Mouse (Mus musculus): ENCODE measurements around the gene Cntn5. TPM values are rescaled to one million over a fixed set of nuclear protein-coding genes. Genes with fewer than 3 reads are reported as not detected.

Gene Cntn5
- under 1 TPM; 0.04 to 0.15 TPM for polyA plus RNA-seq (2012; fragmentation: generic; extraction: Trizol)

DNA sequence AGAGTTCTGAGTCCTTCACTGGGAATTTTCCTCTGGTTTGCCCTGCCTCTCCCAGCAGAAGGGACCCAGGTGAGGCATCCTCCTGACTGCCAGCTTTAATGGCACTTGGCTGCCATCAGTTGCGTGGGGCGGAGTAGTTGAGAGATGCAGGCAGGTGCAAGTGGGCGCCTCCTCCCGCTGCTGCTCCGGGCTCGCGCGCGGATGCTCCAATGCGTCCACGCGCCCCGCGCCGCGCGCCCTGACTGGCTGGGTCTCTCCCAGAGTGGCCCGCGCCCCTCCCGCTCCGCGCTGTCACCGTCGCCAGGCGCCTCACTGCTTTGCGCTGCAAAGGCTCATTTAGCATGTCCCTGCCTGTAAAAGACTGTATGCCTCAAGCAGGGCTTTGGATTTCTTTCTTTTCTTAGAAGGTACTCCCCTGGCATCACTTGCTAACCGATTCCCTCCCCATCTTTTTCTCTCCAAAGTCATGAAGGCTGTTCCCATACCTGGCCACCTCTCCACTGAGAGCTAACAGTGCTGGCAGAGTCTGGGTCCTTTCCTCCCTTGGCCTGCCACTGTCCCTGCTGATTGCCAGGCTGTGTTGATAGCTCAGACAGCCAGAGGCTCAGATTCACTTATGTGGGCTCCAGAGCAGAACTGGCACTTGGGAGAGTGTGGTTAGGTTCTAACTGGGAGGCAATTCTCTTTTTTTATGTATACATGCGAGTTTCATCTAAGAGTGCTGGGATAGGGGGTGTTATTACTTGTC lies at the start of gene Cntn5:
TSS of gene Cntn5 (minus strand) at position 160 of the 748 bp plus-strand sequence.

